Mouse (Mus musculus) 416B (cell line): ENCODE data around the gene Spata18.

Source experiments
- DNase-seq: peaks from one replicate; pipeline ENCODE4 v3.0.0; 2011; ENCODE audit warnings: low read depth

The Spata18 gene

GRCm38 (mm10) chr5:73716941-73717340 is 65.8 kb downstream of the Spata18 start:
- DNase-seq, result no peak

DNA sequence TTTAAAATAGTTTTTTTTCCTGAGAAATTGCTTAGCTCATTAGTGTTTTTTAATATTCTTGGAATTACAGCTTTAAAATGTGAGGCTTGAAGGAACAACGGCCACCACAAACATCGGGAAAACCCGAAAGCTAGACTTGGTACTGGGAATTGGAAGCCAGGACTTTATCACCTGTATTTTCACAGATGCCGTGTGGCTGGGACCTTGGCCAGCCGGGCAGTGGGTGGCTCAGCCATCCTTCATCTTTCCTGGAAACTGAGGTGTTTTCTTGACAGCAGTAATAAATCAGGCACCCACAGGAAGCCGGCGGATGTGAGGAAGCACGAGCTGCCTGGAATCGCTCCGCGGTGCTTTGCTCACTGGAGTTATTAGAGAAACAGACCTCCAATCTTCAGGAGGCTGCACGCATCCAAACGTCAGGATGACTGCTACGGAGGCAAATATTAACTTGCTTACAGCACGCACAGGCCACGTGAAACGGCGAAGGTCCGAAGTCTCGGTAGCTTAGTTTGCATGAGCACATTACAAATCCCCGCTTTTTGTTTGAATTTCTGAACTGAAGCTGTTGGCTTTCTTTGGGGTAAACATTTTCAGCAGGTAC is 70.6 kb downstream of the Spata18 start:
- no peak for DNase-seq

- DNase-seq, result no peak
Measured at GRCm38 (mm10) chr5:73725981-73726380, 74.8 kb downstream of the Spata18 start.

GRCm38 (mm10) chr5:73728651-73729050 is 77.5 kb downstream of the Spata18 start:
- DNase-seq, result no peak
